Mouse (Mus musculus) forebrain, embryonic 15.5 days (tissue): ENCODE measurements at regions not wholly inside any gene's neighbourhood (a gene's known extent, or its start where the extent isn't known, plus 50 kb on each side); places are given as distances from the start of the nearest gene placed in this dataset.
A peak's percentile ranks its signal among the peaks of the same experiment; 100 is the strongest.

Experiments
- ATAC-seq: fragments of 200-750 bp; cut with Nextera tagmentation; replicated peaks from 2 replicates; pipeline ENCODE4 v1.8.0; 2017; ENCODE audit warnings: mild to moderate bottlenecking, moderate TSS enrichment, moderate library complexity
- H3K27ac ChIP-seq: fragments of 300-500 bp; sonication (generic); replicated peaks from 2 replicates; pipeline ENCODE4 v1.5.1; 2015; ENCODE audit warnings: mild to moderate bottlenecking, inconsistent platforms
- H3K27me3 ChIP-seq: fragments of 300-500 bp; sonication (generic); 2 replicates; pipeline ENCODE4 v1.6.1; 2015; ENCODE audit warnings: inconsistent platforms
- H3K36me3 ChIP-seq: fragments of 300-500 bp; sonication (generic); 2 replicates; pipeline ENCODE4 v1.6.1; 2015; ENCODE audit warnings: mild to moderate bottlenecking, inconsistent platforms
- H3K4me1 ChIP-seq: fragments of 300-500 bp; sonication (generic); 2 replicates; pipeline ENCODE4 v1.6.1; 2015; ENCODE audit warnings: inconsistent platforms
- H3K4me2 ChIP-seq: fragments of 300-500 bp; sonication (generic); replicated peaks from 2 replicates; pipeline ENCODE4 v1.6.1; 2015; ENCODE audit warnings: mild to moderate bottlenecking, inconsistent platforms
- H3K4me3 ChIP-seq: fragments of 300-500 bp; sonication (generic); 2 replicates; pipeline ENCODE4 v1.5.1; 2015; ENCODE audit warnings: mild to moderate bottlenecking, inconsistent platforms
- H3K9ac ChIP-seq: fragments of 300-500 bp; sonication (generic); replicated peaks from 2 replicates; pipeline ENCODE4 v1.6.1; 2015; ENCODE audit warnings: mild to moderate bottlenecking, inconsistent platforms
- H3K9me3 ChIP-seq: fragments of 300-500 bp; sonication (generic); 2 replicates; pipeline ENCODE4 v1.6.1; 2016; ENCODE audit warnings: inconsistent platforms
- WGBS: fragments of 180-500 bp; shearing (Covaris S2); methylation state at CpG from one replicate; pipeline ENCODE4 v1.1.7; 2015; ENCODE audit warnings: mixed read lengths; 5-methylcytosine and 5-hydroxymethylcytosine counted together

DNA sequence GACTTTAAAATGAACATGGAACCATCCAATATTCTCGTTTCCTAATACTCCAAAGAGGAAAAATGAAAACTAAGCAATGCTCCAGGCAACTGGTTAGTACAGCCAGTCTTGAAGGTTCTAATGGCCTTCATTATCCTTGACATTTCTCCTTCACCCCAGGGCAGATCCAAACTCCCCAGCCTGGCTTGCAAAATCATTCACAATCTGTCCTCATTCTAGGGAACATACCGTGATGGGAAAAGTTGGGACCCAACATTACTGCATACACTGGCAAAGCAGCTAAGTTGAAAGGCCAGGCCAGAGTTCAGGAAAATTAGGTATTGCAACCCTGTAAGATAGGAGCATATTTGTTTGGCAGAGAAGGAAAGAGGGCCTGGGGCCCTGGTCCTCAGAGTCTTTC lies 889.9 kb upstream of the A1bg start:
- no peaks in the 10 kb centered on the region for H3K27me3 ChIP-seq
- no peak overlapping the region for H3K4me2 ChIP-seq
- H3K27ac ChIP-seq, result no peak overlapping the region
- no peak overlapping the region for H3K9ac ChIP-seq
- H3K4me1 ChIP-seq, result no peaks in the 10 kb centered on the region
- 85% methylated on average over 2 of the region's 2 CpGs for WGBS
- no peak for ATAC-seq
- H3K4me3 ChIP-seq, result no peak overlapping the region
- H3K9me3 ChIP-seq, result no peaks in the 10 kb centered on the region
- H3K36me3 ChIP-seq, result no peaks in the 10 kb centered on the region

GRCm38 (mm10) chr15:61805379-61805778 lies 882.6 kb upstream of the A1bg start:
- no peak overlapping the region for H3K4me2 ChIP-seq
- no peak for ATAC-seq
- no peaks in the 10 kb centered on the region for H3K9me3 ChIP-seq
- no peaks in the 10 kb centered on the region for H3K4me1 ChIP-seq
- no peak overlapping the region for H3K9ac ChIP-seq
- no peak overlapping the region for H3K4me3 ChIP-seq
- WGBS, result 91% methylated on average over 2 of the region's 2 CpGs
- H3K27ac ChIP-seq, result no peak overlapping the region
- H3K36me3 ChIP-seq, result no peaks in the 10 kb centered on the region
- H3K27me3 ChIP-seq, result no peaks in the 10 kb centered on the region

GRCm38 (mm10) chr15:61800155-61800554 lies 877.3 kb upstream of the A1bg start:
- no peak for ATAC-seq
- H3K36me3 ChIP-seq, result no peaks in the 10 kb centered on the region
- H3K9me3 ChIP-seq, result no peaks in the 10 kb centered on the region
- no peak overlapping the region for H3K4me3 ChIP-seq
- H3K27ac ChIP-seq, result no peak overlapping the region
- no peaks in the 10 kb centered on the region for H3K4me1 ChIP-seq
- no peaks in the 10 kb centered on the region for H3K27me3 ChIP-seq
- H3K9ac ChIP-seq, result no peak overlapping the region
- H3K4me2 ChIP-seq, result no peak overlapping the region
- 72% methylated on average over 4 of the region's 4 CpGs for WGBS

DNA sequence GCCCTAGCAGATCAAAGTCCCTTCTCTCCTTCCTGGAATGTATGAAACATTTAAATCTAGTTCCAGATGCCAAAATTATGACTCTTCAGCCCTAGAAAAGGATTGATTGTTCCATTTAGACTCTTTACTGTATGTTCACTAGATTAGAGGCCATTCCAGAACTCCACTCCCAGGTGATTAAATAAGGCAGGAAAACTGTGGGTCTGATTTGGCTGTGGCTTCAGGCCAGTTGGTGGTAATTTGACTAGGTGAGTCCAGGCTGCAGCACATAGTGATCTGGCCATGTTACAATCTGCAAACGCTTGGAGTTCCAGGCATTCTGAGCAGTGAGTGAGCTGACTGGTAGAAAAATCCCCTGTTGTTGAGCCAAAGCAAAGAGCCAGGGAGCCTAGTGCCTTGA lies 875.0 kb upstream of the A1bg start:
- Histone ChIP-seq H3K9ac (no peak overlapping the region), H3K4me3 (no peak overlapping the region), H3K36me3 (no peaks in the 10 kb centered on the region), H3K4me2 (no peak overlapping the region), H3K27me3 (no peaks in the 10 kb centered on the region), H3K27ac (no peak overlapping the region), H3K9me3 (no peaks in the 10 kb centered on the region), H3K4me1 (no peaks in the 10 kb centered on the region)
- no peak for ATAC-seq
- 84% methylated on average over 1 of the region's 1 CpGs for WGBS

- ATAC-seq, result no peak
- WGBS, result 68% methylated on average over 3 of the region's 3 CpGs
Measured at GRCm38 (mm10) chr15:61794506-61794905, 871.7 kb upstream of the A1bg start.

GRCm38 (mm10) chr15:61789847-61790562 lies 867.2 kb upstream of the A1bg start:
- H3K9me3 ChIP-seq, result no peaks in the 10 kb centered on the region
- no peak overlapping the region for H3K27ac ChIP-seq
- no peak overlapping the region for H3K9ac ChIP-seq
- H3K27me3 ChIP-seq, result no peaks in the 10 kb centered on the region
- H3K36me3 ChIP-seq, result no peaks in the 10 kb centered on the region
- H3K4me1 ChIP-seq, result no peaks in the 10 kb centered on the region
- ATAC-seq, result no peak
- 82% methylated on average over 7 of the region's 7 CpGs for WGBS
- no peak overlapping the region for H3K4me2 ChIP-seq
- no peak overlapping the region for H3K4me3 ChIP-seq

More at GRCm38 (mm10) chr15:61794506-61794905, 871.7 kb upstream of the A1bg start:
- Histone ChIP-seq H3K27me3 (no peaks in the 10 kb centered on the region), H3K9me3 (no peaks in the 10 kb centered on the region), H3K4me1 (no peaks in the 10 kb centered on the region), H3K4me2 (no peak overlapping the region), H3K9ac (no peak overlapping the region), H3K36me3 (no peaks in the 10 kb centered on the region), H3K4me3 (no peak overlapping the region), H3K27ac (no peak overlapping the region)

DNA sequence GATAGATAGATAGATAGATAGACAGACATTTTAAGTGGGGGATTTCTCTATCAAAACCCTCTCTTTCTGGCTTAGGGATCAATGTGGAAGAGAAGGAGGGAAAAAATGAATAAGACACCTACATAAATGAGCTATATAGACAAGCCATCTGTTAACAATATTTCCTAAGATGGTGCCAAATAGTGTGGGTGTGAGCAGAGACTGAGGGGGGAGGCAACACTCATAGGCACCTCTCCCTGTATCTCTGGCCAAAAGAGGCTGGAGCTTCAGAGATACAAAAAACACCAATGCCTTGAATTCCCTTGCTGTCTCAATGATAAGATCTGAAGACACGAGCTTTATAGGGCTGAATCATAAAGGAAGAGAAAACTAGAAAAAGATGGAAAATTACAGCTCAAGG lies 864.2 kb upstream of the A1bg start:
- Histone ChIP-seq H3K4me2 (no peak overlapping the region), H3K27ac (no peak overlapping the region), H3K36me3 (no peaks in the 10 kb centered on the region), H3K9me3 (no peaks in the 10 kb centered on the region), H3K27me3 (no peaks in the 10 kb centered on the region), H3K4me3 (no peak overlapping the region), H3K4me1 (no peaks in the 10 kb centered on the region), H3K9ac (no peak overlapping the region)
- WGBS, result 92% methylated on average over 1 of the region's 1 CpGs
- no peak for ATAC-seq

DNA sequence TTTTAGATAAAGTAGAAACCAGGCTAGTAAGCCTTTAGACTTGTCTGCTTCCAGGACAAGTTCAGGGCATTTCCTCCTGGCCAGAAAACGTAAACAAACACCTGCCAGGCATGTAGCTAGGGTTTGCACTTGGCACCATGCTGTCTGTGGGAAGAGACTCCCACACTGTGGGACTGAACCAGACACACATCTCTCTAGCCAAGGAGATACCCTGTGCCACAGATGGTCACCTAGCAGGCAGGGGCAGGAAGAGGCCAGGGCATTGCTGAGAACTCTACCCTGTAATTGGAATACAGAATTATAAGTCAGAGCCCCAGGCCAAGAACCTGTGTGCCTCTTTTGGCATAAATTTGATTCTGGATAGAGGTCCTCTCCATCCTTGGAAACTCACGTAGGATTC lies 858.7 kb upstream of the A1bg start:
- WGBS, result 94% methylated on average over 2 of the region's 2 CpGs
- Histone ChIP-seq H3K36me3 (no peaks in the 10 kb centered on the region), H3K4me1 (no peaks in the 10 kb centered on the region), H3K4me2 (no peak overlapping the region), H3K9ac (no peak overlapping the region), H3K9me3 (no peaks in the 10 kb centered on the region), H3K27me3 (no peaks in the 10 kb centered on the region), H3K27ac (no peak overlapping the region), H3K4me3 (no peak overlapping the region)
- ATAC-seq, result no peak

DNA sequence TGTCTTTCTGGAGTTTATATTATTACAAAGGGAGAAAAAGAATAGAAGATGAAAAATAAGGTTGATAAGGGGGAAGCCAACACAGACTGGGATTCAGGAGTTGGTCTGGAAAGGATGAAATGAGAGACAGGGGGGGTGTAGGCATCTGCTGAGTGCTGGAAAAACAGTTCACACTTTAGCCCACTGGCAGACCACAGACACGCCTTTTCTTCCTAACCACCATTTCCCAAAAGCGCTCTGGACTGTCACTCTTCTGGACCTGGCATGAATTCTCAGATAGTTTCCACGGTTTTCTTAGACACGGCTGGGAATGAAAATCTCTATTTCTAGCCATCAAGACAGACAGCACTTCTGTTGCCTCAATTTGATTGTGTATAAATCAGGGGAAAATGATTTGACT lies 850.2 kb upstream of the A1bg start:
- no peaks in the 10 kb centered on the region for H3K27me3 ChIP-seq

GRCm38 (mm10) chr15:61770721-61771542 lies 848.1 kb upstream of the A1bg start:
- no peaks in the 10 kb centered on the region for H3K36me3 ChIP-seq
- no peak overlapping the region for H3K4me2 ChIP-seq
- no peaks in the 10 kb centered on the region for H3K27me3 ChIP-seq
- no peak overlapping the region for H3K27ac ChIP-seq
- H3K4me1 ChIP-seq, result no peaks in the 10 kb centered on the region
- ATAC-seq, result no peak
- 71% methylated on average over 14 of the region's 14 CpGs for WGBS
- no peak overlapping the region for H3K9ac ChIP-seq
- no peak overlapping the region for H3K4me3 ChIP-seq
- H3K9me3 ChIP-seq, result no peaks in the 10 kb centered on the region

More for the DNA sequence above, 850.2 kb upstream of the A1bg start:
- Histone ChIP-seq H3K4me1 (no peaks in the 10 kb centered on the region), H3K9me3 (no peaks in the 10 kb centered on the region), H3K4me2 (no peak overlapping the region), H3K4me3 (no peak overlapping the region), H3K27ac (no peak overlapping the region), H3K9ac (no peak overlapping the region), H3K36me3 (no peaks in the 10 kb centered on the region)
- no peak for ATAC-seq
- 88% methylated on average over 4 of the region's 4 CpGs for WGBS

GRCm38 (mm10) chr15:61766544-61767094 lies 843.8 kb upstream of the A1bg start:
- no peaks in the 10 kb centered on the region for H3K4me1 ChIP-seq
- WGBS, result 11% methylated on average over 2 of the region's 2 CpGs
- H3K4me3 ChIP-seq, result no peak overlapping the region
- ATAC-seq, result peak; percentile 69
- no peak overlapping the region for H3K27ac ChIP-seq
- H3K36me3 ChIP-seq, result no peaks in the 10 kb centered on the region
- no peaks in the 10 kb centered on the region for H3K27me3 ChIP-seq
- no peak overlapping the region for H3K4me2 ChIP-seq
- H3K9me3 ChIP-seq, result no peaks in the 10 kb centered on the region
- H3K9ac ChIP-seq, result no peak overlapping the region

GRCm38 (mm10) chr15:61753802-61754201 lies 831.0 kb upstream of the A1bg start:
- Histone ChIP-seq H3K4me1 (no peaks in the 10 kb centered on the region), H3K4me3 (no peak overlapping the region), H3K36me3 (no peaks in the 10 kb centered on the region), H3K27ac (no peak overlapping the region), H3K4me2 (no peak overlapping the region), H3K27me3 (no peaks in the 10 kb centered on the region), H3K9ac (no peak overlapping the region), H3K9me3 (no peaks in the 10 kb centered on the region)
- ATAC-seq, result no peak
- WGBS, result 82% methylated on average over 2 of the region's 2 CpGs
